Mouse (Mus musculus) megakaryocyte, embryonic 14.5 days (primary cell): Measurements from ENCODE around the gene St13. TPM values are rescaled to one million over a fixed set of nuclear protein-coding genes. Genes with fewer than 3 reads are reported as not detected.

Experiments
- H3K27me3 ChIP-seq: replicated peaks from 2 replicates; pipeline ENCODE3; 2012; ENCODE audit warnings: inconsistent platforms
- H3K36me3 ChIP-seq: replicated peaks from 2 replicates; pipeline ENCODE3; 2012; ENCODE audit warnings: low read length, inconsistent platforms, mixed read lengths
- H3K4me1 ChIP-seq: 2 replicates; pipeline ENCODE4 v1.6.1; 2012; ENCODE audit warnings: inconsistent platforms
- H3K4me3 ChIP-seq: replicated peaks from 2 replicates; pipeline ENCODE3; 2012; ENCODE audit warnings: moderate library complexity, mild to moderate bottlenecking, inconsistent platforms
- H3K9me3 ChIP-seq: 2 replicates; pipeline ENCODE4 v1.6.1; 2012; ENCODE audit warnings: inconsistent platforms
- FLI1 ChIP-seq: IDR thresholded peaks from 2 replicates; pipeline ENCODE4 v1.6.1; 2012; ENCODE audit warnings: low read length, inconsistent platforms, mixed read lengths
- GATA1 ChIP-seq: IDR thresholded peaks from 3 replicates; pipeline ENCODE4 v1.6.1; 2012; ENCODE audit warnings: mixed read lengths, low read length, inconsistent platforms, borderline replicate concordance
- polyA plus RNA-seq: library from polyadenylated mRNA; stranded (reverse); fragments of >175 nt; gene quantifications from 2 replicates; pipeline ENCODE4 v1.2.3, GENCODE M21; 2012; ENCODE audit warnings: low replicate concordance; ENCODE audit not compliant: insufficient read depth

Gene St13
- polyA plus RNA-seq, 1 experiment, result 151 TPM

GRCm38 (mm10) chr15:81355146-81355761, 44.6 kb downstream of the St13 start:
- H3K4me3 ChIP-seq, result no peak overlapping the region
- no peak for TF ChIP-seq GATA1
- no peak for TF ChIP-seq FLI1

GRCm38 (mm10) chr15:81352638-81353037, 47.2 kb downstream of the St13 start:
- TF ChIP-seq GATA1, result no peak
- TF ChIP-seq FLI1, result no peak
- peaks cover 21% of the 10 kb centered on the region for H3K36me3 ChIP-seq
- no peaks in the 10 kb centered on the region for H3K27me3 ChIP-seq
- peaks cover 33% of the 10 kb centered on the region for H3K4me1 ChIP-seq
- no peaks in the 10 kb centered on the region for H3K9me3 ChIP-seq
- H3K4me3 ChIP-seq, result no peak overlapping the region

More at GRCm38 (mm10) chr15:81355146-81355761, 44.6 kb downstream of the St13 start:
- no peaks in the 10 kb centered on the region for H3K27me3 ChIP-seq
- peaks cover 19% of the 10 kb centered on the region for H3K36me3 ChIP-seq
- peaks cover 48% of the 10 kb centered on the region for H3K4me1 ChIP-seq
- H3K9me3 ChIP-seq, result no peaks in the 10 kb centered on the region

- Histone ChIP-seq H3K27me3 (no peaks in the 10 kb centered on the region), H3K4me1 (peaks cover 42% of the 10 kb centered on the region), H3K36me3 (peaks cover 23% of the 10 kb centered on the region), H3K9me3 (no peaks in the 10 kb centered on the region), H3K4me3 (no peak overlapping the region)
- no peak for TF ChIP-seq GATA1
- no peak for TF ChIP-seq FLI1
Observed at GRCm38 (mm10) chr15:81350401-81350800, 49.5 kb downstream of the St13 start.

GRCm38 (mm10) chr15:81348366-81348765, 51.5 kb downstream of the St13 start:
- Histone ChIP-seq H3K36me3 (peaks cover 30% of the 10 kb centered on the region), H3K4me3 (no peak overlapping the region), H3K9me3 (no peaks in the 10 kb centered on the region), H3K27me3 (no peaks in the 10 kb centered on the region), H3K4me1 (peaks cover 28% of the 10 kb centered on the region)
- TF ChIP-seq GATA1 (no peak), FLI1 (no peak)

GRCm38 (mm10) chr15:81347466-81347865, 52.4 kb downstream of the St13 start:
- H3K4me3 ChIP-seq, result no peak overlapping the region
- TF ChIP-seq GATA1 (no peak), FLI1 (no peak)
- H3K27me3 ChIP-seq, result no peaks in the 10 kb centered on the region
- peaks cover 39% of the 10 kb centered on the region for H3K36me3 ChIP-seq
- H3K9me3 ChIP-seq, result no peaks in the 10 kb centered on the region
- peaks cover 25% of the 10 kb centered on the region for H3K4me1 ChIP-seq

DNA sequence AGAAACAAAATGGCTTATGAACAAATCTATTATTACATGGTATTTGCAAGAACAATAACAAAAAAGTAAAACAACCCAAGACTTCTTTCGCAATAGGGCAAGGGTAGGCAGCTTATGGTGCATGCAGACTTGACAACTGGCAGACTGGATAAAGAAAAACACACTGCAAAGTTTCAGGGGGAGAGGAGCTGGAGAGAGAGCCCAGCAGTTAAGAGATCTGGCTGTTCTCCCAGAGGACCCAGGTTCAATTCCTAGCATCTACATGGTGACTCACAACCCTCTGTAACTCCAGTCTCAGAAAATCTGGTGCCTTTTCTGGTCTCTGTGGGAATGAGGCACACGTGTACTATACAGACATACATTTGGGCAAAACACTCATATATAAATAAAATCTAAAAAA, 58.5 kb downstream of the St13 start:
- Histone ChIP-seq H3K36me3 (peaks cover 72% of the 10 kb centered on the region), H3K4me1 (peaks cover 12% of the 10 kb centered on the region), H3K9me3 (no peaks in the 10 kb centered on the region), H3K27me3 (no peaks in the 10 kb centered on the region), H3K4me3 (no peak overlapping the region)
- TF ChIP-seq FLI1 (no peak), GATA1 (no peak)

DNA sequence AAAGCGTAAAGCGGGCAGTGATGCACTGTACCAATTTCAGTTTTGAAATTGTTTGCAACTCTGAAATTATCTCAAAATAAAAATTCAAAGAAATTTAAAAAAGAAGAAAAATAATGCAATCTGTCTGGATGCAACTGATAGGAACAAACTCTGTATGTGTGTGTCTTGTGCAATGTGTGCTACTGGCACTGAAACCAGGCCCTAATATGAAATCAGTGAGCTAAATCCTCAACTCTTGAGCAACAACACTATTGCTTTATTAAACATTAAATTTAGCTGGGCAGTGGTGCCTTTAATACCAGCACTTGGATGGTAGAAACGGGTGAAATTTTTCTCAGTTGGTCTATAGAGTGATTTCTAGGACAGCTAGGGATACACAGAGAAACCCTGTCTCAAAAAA, 60.7 kb downstream of the St13 start:
- Histone ChIP-seq H3K4me1 (peaks cover 22% of the 10 kb centered on the region), H3K4me3 (no peak overlapping the region), H3K9me3 (no peaks in the 10 kb centered on the region), H3K36me3 (peaks cover 87% of the 10 kb centered on the region), H3K27me3 (no peaks in the 10 kb centered on the region)
- TF ChIP-seq FLI1 (no peak), GATA1 (no peak)

DNA sequence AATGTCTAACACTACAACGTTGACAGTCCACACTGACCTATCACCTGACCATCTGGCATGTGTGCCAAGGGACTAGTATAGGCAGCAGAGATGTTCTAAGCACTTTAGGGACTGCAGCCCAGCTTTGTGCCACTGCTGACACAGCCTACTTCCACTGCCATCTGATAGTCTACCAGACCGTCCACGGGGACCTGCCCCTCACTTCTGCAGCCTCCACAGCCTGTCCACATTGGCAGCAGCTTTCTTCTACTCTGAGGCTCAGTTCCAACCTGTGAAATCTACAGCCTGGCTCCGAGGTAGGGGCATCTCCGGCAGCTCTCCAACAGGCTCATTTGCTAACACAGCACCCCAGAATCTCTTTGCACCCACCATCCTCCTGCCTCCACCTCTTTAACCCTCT, 63.4 kb downstream of the St13 start:
- Histone ChIP-seq H3K9me3 (no peaks in the 10 kb centered on the region), H3K36me3 (peaks cover 92% of the 10 kb centered on the region), H3K27me3 (no peaks in the 10 kb centered on the region), H3K4me1 (peaks cover 25% of the 10 kb centered on the region), H3K4me3 (no peak overlapping the region)
- no peak for TF ChIP-seq FLI1
- TF ChIP-seq GATA1, result no peak

DNA sequence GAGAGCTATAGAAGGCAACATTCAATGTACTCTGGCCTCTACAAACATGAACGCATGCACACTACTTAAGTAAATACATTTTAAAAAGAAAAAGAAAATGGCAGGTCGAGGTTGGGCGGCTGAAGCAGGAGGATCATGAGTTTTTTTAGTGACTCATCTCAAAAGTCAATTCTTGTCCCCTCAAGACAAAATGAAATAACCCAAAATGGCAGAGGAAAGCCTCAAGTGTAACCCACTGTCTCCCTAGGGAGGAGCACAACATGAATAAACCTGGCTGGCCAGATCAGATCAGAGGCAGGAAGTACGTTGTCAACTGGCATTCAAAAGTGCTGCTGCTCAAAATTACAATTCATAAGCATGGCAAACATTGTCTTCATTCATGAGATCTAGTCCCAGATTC, 67.4 kb downstream of the St13 start:
- Histone ChIP-seq H3K4me1 (peaks cover 32% of the 10 kb centered on the region), H3K9me3 (no peaks in the 10 kb centered on the region), H3K4me3 (no peak overlapping the region), H3K27me3 (no peaks in the 10 kb centered on the region), H3K36me3 (peaks cover 96% of the 10 kb centered on the region)
- TF ChIP-seq FLI1, result no peak
- TF ChIP-seq GATA1, result no peak

DNA sequence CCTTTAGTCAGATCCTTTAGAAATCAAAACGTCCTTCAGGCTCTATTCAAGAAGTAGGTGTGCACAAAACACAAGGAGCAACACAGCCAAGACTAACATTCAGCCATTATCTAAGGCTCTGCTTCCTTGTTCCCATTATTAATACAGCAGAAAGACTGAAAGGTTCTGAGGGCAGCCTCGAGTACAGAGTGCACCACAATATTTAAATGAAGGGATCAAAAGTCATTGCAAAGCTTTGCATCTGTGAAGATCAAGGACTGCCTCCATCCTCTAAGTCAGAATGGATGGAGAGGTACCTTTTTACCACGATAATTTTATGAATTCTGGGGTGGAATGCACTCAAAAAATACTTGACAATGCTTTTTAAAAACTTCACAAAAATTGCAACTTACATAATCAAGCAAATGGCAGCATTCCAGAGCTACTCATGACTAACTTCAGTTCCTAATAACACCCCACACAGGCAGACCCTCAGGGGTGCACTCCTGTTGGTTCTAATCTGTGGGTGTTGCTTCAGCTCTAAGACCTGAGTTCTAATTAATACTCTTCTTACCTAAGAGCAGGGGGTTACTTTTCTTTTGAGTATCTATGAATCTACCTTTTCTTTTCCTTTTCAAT, 69.0 kb downstream of the St13 start:
- Histone ChIP-seq H3K4me3 (no peak overlapping the region), H3K9me3 (no peaks in the 10 kb centered on the region), H3K36me3 (peaks cover 97% of the 10 kb centered on the region), H3K27me3 (no peaks in the 10 kb centered on the region), H3K4me1 (peaks cover 25% of the 10 kb centered on the region)
- no peak for TF ChIP-seq GATA1
